Mouse (Mus musculus): ENCODE measurements around the gene Ncf1.

Ncf1 gene

GRCm38 (mm10) chr5:134229391-134229790 is at the start of gene Ncf1:
Ncf1 (minus strand) TSS chr5:134229625.
- no peak for DNase-seq (ENCODE audit: low spot score in 2 of 2)

- DNase-seq (ENCODE audit: low spot score in 2 of 2) = no peak
Measured at GRCm38 (mm10) chr5:134277109-134277508, 47.7 kb upstream of the Ncf1 start.

GRCm38 (mm10) chr5:134275556-134275955 is 46.1 kb upstream of the Ncf1 start:
- no peak for DNase-seq (ENCODE audit: low spot score in 2 of 2)

- DNase-seq (ENCODE audit: low spot score in 2 of 2) = no peak
Measured at GRCm38 (mm10) chr5:134275021-134275420, 45.6 kb upstream of the Ncf1 start.

- no peak for DNase-seq (ENCODE audit: low spot score in 2 of 2)
Measured at GRCm38 (mm10) chr5:134273761-134274160, 44.3 kb upstream of the Ncf1 start.

- no peak for DNase-seq (ENCODE audit: low spot score in 2 of 2)
Measured at GRCm38 (mm10) chr5:134272761-134273160, 43.3 kb upstream of the Ncf1 start.

- no peak for DNase-seq (ENCODE audit: low spot score in 2 of 2)
Measured at GRCm38 (mm10) chr5:134271421-134271820, 42.0 kb upstream of the Ncf1 start.

- no peak for DNase-seq (ENCODE audit: low spot score in 2 of 2)
Measured at GRCm38 (mm10) chr5:134270566-134270965, 41.1 kb upstream of the Ncf1 start.

- no peak for DNase-seq (ENCODE audit: low spot score in 2 of 2)
Measured at GRCm38 (mm10) chr5:134269751-134270150, 40.3 kb upstream of the Ncf1 start.

- DNase-seq (ENCODE audit: low spot score in 2 of 2) = no peak
Measured at GRCm38 (mm10) chr5:134268751-134269150, 39.3 kb upstream of the Ncf1 start.

GRCm38 (mm10) chr5:134266404-134266803 is 37.0 kb upstream of the Ncf1 start:
- DNase-seq (ENCODE audit: low spot score in 2 of 2) = no peak

GRCm38 (mm10) chr5:134265890-134266289 is 36.5 kb upstream of the Ncf1 start:
- no peak for DNase-seq (ENCODE audit: low spot score in 2 of 2)

GRCm38 (mm10) chr5:134260001-134260636 is 30.7 kb upstream of the Ncf1 start:
- DNase-seq (ENCODE audit: low spot score in 2 of 2) = no peak

- DNase-seq (ENCODE audit: low spot score in 2 of 2) = no peak
Measured at GRCm38 (mm10) chr5:134258934-134259333, 29.5 kb upstream of the Ncf1 start.

GRCm38 (mm10) chr5:134258395-134258794 is 29.0 kb upstream of the Ncf1 start:
- no peak for DNase-seq (ENCODE audit: low spot score in 2 of 2)

GRCm38 (mm10) chr5:134257349-134258031 is 28.1 kb upstream of the Ncf1 start:
- DNase-seq (ENCODE audit: low spot score in 2 of 2) = no peak

GRCm38 (mm10) chr5:134255294-134255693 is 25.9 kb upstream of the Ncf1 start:
- no peak for DNase-seq (ENCODE audit: low spot score in 2 of 2)

GRCm38 (mm10) chr5:134253806-134254205 is 24.4 kb upstream of the Ncf1 start:
- DNase-seq (ENCODE audit: low spot score in 2 of 2) = no peak

GRCm38 (mm10) chr5:134251083-134251482 is 21.7 kb upstream of the Ncf1 start:
- no peak for DNase-seq (ENCODE audit: low spot score in 2 of 2)

- no peak for DNase-seq (ENCODE audit: low spot score in 2 of 2)
Measured at GRCm38 (mm10) chr5:134250601-134251000, 21.2 kb upstream of the Ncf1 start.

GRCm38 (mm10) chr5:134249245-134249649 is 19.8 kb upstream of the Ncf1 start:
- no peak for DNase-seq (ENCODE audit: low spot score in 2 of 2)

- no peak for DNase-seq (ENCODE audit: low spot score in 2 of 2)
Measured at GRCm38 (mm10) chr5:134248608-134249244, 19.3 kb upstream of the Ncf1 start.

GRCm38 (mm10) chr5:134246146-134246545 is 16.7 kb upstream of the Ncf1 start:
- DNase-seq (ENCODE audit: low spot score in 2 of 2) = peak in 1 of 2 experiments; percentile 55

Data from urinary bladder, adult 18-20 months (tissue).